Mouse (Mus musculus): ENCODE measurements around the gene Hspb11. TPM values are rescaled to one million over a fixed set of nuclear protein-coding genes. Genes with fewer than 3 reads are reported as not detected.
A peak's percentile ranks its signal among the peaks of the same experiment; 100 is the strongest.

Gene Hspb11
- polyA plus RNA-seq, 1 experiment from 2014 or later = 39.1 TPM

DNA sequence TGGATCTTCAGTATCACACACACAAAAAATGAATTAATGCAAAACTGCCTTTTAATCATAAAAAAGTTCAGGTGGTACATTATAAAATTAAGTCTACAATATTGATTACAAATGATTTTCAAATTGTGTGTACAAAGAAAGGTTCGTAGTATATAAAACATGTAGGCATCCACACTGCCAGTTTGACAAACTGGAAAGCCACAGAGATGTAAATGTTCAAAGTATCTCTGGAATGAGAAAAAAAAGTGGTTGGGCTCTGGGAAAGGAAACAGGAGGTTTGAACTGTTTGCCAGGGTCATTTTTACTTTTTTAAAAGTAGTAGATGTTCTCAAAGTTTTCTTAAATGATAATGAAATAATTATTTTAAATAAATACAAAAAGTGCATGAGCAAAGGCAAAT, 7.4 kb upstream of the Hspb11 start:
- peak overlapping the region; percentile 57; the same call in 1 of the 2 replicates for H3K27ac ChIP-seq (ENCODE audit: low read depth)
- no peaks in the 10 kb centered on the region for H3K27me3 ChIP-seq (replicated peaks; ENCODE audit: control insufficient read depth, insufficient read depth, low read length)
- H3K9me3 ChIP-seq (ENCODE audit: control insufficient read depth, low read length) = no peaks in the 10 kb centered on the region
- no peak overlapping the region for H3K9ac ChIP-seq (ENCODE audit: low read length)
- no peak overlapping the region for H3K4me2 ChIP-seq (ENCODE audit: low read length)
- H3K4me3 ChIP-seq (ENCODE audit: low read depth, low read length) = no peak overlapping the region
- peaks cover 37% of the 10 kb centered on the region for H3K4me1 ChIP-seq (replicated peaks; ENCODE audit: control insufficient read depth, insufficient read depth, low read length)
- H3K36me3 ChIP-seq (ENCODE audit: control insufficient read depth, insufficient read depth, low read length) = peaks cover 32% of the 10 kb centered on the region
- DNase-seq (ENCODE audit: low spot score) (no peak), ATAC-seq (replicated peaks; ENCODE audit: low FRiP score, low TSS enrichment, low read depth) (no peak)
- WGBS = 33% methylated on average over 1 of the region's 1 CpGs

DNA sequence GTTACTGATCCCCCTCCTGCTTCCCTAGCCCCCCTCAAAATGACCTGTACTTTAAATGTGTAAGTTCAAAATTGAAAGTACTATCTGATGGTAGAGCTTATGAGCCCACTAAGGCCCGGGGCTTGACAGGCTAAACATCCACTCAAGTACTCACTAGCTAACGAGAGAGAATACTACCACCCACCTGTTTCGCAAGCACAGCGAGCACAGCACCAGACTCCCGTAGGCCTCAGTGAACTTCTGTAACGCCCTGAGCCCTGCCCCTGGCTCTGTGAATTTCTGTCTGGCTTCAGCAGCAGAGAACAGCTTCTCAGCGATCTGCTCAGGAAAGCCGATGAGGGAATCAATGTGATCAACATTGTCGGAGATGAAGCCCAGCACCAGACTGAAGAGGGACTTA, 6.3 kb upstream of the Hspb11 start:
- 78% methylated on average over 9 of the region's 9 CpGs for WGBS

DNA sequence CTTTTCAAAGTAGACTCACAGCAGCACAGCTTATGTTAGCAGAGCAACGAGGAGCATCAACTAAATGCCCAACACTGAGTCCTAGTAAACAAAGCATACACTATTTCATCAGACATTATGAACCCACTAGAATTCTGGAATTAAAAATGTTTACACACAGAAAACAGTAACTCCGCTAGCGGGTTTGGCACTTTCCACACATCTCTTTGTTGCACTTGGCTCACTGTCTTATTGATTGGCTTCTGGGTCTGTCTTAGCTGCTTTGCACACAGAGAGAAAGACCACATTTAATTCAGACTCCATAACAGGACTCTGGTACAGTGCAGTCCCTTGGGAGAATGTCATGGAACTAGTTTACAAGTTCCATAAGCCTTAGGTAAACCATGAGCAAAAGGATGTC, 5.3 kb upstream of the Hspb11 start:
- Histone ChIP-seq H3K9me3 (ENCODE audit: control insufficient read depth, low read length) (no peaks in the 10 kb centered on the region), H3K36me3 (ENCODE audit: control insufficient read depth, insufficient read depth, low read length) (peaks cover 15% of the 10 kb centered on the region), H3K9ac (ENCODE audit: low read length) (no peak overlapping the region), H3K27me3 (replicated peaks; ENCODE audit: control insufficient read depth, insufficient read depth, low read length) (no peaks in the 10 kb centered on the region), H3K27ac (ENCODE audit: low read depth) (no peak overlapping the region), H3K4me1 (replicated peaks; ENCODE audit: control insufficient read depth, insufficient read depth, low read length) (peaks cover 46% of the 10 kb centered on the region), H3K4me3 (ENCODE audit: low read depth, low read length) (no peak overlapping the region), H3K4me2 (ENCODE audit: low read length) (no peak overlapping the region)
- WGBS = 83% methylated on average over 3 of the region's 3 CpGs
- DNase-seq (ENCODE audit: low spot score) = no peak
- no peak for ATAC-seq (replicated peaks; ENCODE audit: low FRiP score, low TSS enrichment, low read depth)

More for the DNA sequence above, 6.3 kb upstream of the Hspb11 start:
- no peaks in the 10 kb centered on the region for H3K9me3 ChIP-seq (ENCODE audit: control insufficient read depth, low read length)
- H3K4me2 ChIP-seq (ENCODE audit: low read length) = no peak overlapping the region
- no peak for ATAC-seq (replicated peaks; ENCODE audit: low FRiP score, low TSS enrichment, low read depth)
- no peak for DNase-seq (ENCODE audit: low spot score)
- H3K27ac ChIP-seq (ENCODE audit: low read depth) = no peak overlapping the region
- H3K4me1 ChIP-seq (replicated peaks; ENCODE audit: control insufficient read depth, insufficient read depth, low read length) = peaks cover 42% of the 10 kb centered on the region
- peaks cover 22% of the 10 kb centered on the region for H3K36me3 ChIP-seq (ENCODE audit: control insufficient read depth, insufficient read depth, low read length)
- no peak overlapping the region for H3K4me3 ChIP-seq (ENCODE audit: low read depth, low read length)
- no peaks in the 10 kb centered on the region for H3K27me3 ChIP-seq (replicated peaks; ENCODE audit: control insufficient read depth, insufficient read depth, low read length)
- no peak overlapping the region for H3K9ac ChIP-seq (ENCODE audit: low read length)

DNA sequence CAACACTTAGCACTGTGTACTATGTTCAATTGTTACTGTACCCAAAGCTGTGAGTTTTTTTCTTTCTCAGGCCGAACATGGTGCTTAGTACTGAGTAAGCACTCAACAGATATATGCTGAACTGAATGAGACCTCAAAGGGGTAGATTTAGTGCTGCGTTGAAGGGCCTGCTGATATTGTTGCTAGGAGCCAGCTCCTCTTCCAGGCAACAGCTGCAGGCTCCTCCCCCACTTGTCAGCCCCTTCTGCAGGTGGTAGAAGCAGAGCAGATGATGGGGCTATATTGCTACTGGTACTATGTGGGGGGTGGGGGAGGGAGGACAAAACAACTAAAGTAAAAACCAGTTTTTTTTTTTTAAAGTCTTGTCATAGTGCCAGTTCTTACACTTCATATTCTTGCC, 3.9 kb upstream of the Hspb11 start:
- no peaks in the 10 kb centered on the region for H3K27me3 ChIP-seq (replicated peaks; ENCODE audit: control insufficient read depth, insufficient read depth, low read length)
- 42% methylated on average over 2 of the region's 2 CpGs for WGBS
- peaks cover 49% of the 10 kb centered on the region for H3K4me1 ChIP-seq (replicated peaks; ENCODE audit: control insufficient read depth, insufficient read depth, low read length)
- ATAC-seq (replicated peaks; ENCODE audit: low FRiP score, low TSS enrichment, low read depth) = no peak
- no peak overlapping the region for H3K4me2 ChIP-seq (ENCODE audit: low read length)
- no peaks in the 10 kb centered on the region for H3K9me3 ChIP-seq (ENCODE audit: control insufficient read depth, low read length)
- no peak overlapping the region for H3K4me3 ChIP-seq (ENCODE audit: low read depth, low read length)
- H3K27ac ChIP-seq (ENCODE audit: low read depth) = no peak overlapping the region
- peaks cover 7% of the 10 kb centered on the region for H3K36me3 ChIP-seq (ENCODE audit: control insufficient read depth, insufficient read depth, low read length)
- no peak for DNase-seq (ENCODE audit: low spot score)
- no peak overlapping the region for H3K9ac ChIP-seq (ENCODE audit: low read length)

DNA sequence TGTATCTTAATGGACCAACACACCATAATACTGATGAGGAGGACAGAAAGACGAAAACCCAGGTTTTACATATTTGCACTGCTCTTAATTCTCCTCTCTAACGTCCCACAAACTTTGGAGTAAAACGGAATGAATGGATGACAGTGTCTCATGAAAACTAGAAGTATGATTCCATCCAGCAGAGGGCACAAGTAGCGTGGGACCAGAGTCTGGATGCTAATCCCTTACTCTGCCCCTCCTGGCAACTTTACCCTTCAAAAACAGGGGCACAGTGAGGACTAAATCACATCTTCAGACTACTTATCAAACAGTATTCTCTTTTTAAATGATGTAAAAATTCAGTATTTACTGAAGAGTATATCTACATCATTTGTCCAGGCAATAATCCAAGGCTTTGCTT, 2.9 kb upstream of the Hspb11 start:
- no peaks in the 10 kb centered on the region for H3K27me3 ChIP-seq (replicated peaks; ENCODE audit: control insufficient read depth, insufficient read depth, low read length)
- H3K27ac ChIP-seq (ENCODE audit: low read depth) = no peak overlapping the region
- 21% methylated on average over 4 of the region's 4 CpGs for WGBS
- H3K4me2 ChIP-seq (ENCODE audit: low read length) = no peak overlapping the region
- no peaks in the 10 kb centered on the region for H3K9me3 ChIP-seq (ENCODE audit: control insufficient read depth, low read length)
- no peak overlapping the region for H3K9ac ChIP-seq (ENCODE audit: low read length)
- H3K36me3 ChIP-seq (ENCODE audit: control insufficient read depth, insufficient read depth, low read length) = peaks cover 7% of the 10 kb centered on the region
- ATAC-seq (replicated peaks; ENCODE audit: low FRiP score, low TSS enrichment, low read depth) (no peak), DNase-seq (ENCODE audit: low spot score) (no peak)
- peaks cover 41% of the 10 kb centered on the region for H3K4me1 ChIP-seq (replicated peaks; ENCODE audit: control insufficient read depth, insufficient read depth, low read length)
- no peak overlapping the region for H3K4me3 ChIP-seq (ENCODE audit: low read depth, low read length)

DNA sequence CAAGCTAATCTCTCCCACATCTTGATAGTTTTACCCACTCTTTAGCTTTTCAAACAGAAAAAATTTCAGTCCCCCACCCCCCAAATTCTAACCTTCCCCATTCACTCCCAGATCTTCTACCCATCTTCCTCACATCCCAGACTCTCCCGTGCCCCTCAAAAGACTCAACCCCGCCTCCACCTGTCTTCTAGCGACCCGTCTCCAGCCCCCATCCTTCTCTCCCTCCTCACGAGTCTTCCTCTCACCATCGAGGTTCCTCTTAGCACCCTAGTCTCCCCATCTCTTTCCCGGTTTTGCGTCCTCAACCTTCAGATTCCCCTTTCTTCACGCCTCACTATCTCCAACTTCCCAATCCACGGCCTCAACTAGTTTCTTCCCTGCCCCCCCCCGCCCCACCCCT, 871 bp upstream of the Hspb11 start:
- Histone ChIP-seq H3K4me1 (replicated peaks; ENCODE audit: control insufficient read depth, insufficient read depth, low read length) (peaks cover 28% of the 10 kb centered on the region), H3K27ac (ENCODE audit: low read depth) (peak overlapping the region; percentile 67; the same call in 1 of the 2 replicates), H3K4me2 (ENCODE audit: low read length) (peak overlapping the region; percentile 63), H3K27me3 (replicated peaks; ENCODE audit: control insufficient read depth, insufficient read depth, low read length) (no peaks in the 10 kb centered on the region), H3K4me3 (ENCODE audit: low read depth, low read length) (peak overlapping the region; percentile 81), H3K9ac (ENCODE audit: low read length) (peak overlapping the region; percentile 61), H3K9me3 (ENCODE audit: control insufficient read depth, low read length) (no peaks in the 10 kb centered on the region), H3K36me3 (ENCODE audit: control insufficient read depth, insufficient read depth, low read length) (no peaks in the 10 kb centered on the region; the same call in 1 of the 2 replicates)
- DNase-seq (ENCODE audit: low spot score) (no peak), ATAC-seq (replicated peaks; ENCODE audit: low FRiP score, low TSS enrichment, low read depth) (no peak)
- under 1% methylated on average over 11 of the region's 11 CpGs for WGBS

DNA sequence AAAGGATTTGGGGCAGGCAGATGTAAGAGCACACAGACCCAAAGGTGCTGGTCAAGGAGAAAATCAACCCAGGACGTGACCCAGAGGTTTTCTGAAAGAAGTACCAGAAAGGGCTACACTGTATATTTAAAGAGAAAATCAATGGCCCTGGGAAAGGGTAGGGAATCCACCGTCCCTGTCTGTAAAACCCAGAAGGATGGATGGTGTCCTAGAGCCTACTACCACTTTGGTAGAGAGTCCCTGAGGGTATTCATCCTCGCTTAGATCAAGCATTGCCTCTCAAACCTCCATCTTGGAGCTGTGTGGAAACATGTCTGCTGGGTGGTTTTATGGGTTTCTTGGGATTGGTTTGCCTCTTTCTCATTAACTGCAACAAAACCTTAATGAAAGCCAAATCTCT, 1.0 kb downstream of the Hspb11 start:
- DNase-seq (ENCODE audit: low spot score) = peak; percentile 58
- no peak for ATAC-seq (replicated peaks; ENCODE audit: low FRiP score, low TSS enrichment, low read depth)
- H3K27ac ChIP-seq (ENCODE audit: low read depth) = peak overlapping the region; percentile 55; the same call in 1 of the 2 replicates

DNA sequence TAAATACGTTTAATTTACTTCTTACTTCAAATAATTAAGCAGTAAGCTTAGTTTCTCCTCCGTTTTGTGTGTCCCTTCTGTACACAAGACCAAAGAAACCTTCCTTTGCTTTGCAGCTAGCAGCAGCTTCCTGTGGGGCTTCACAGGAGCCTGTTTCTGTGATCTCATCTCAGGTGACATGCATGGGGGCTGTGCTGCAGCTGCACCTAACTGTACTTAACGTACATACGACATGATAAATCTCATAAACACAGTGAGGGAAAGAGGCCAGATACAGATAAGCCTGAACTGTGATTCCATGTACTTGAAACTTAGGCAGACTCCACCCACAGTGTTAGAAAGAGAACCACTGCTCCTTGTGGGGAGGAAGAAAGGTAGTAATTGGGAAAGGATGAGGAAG, 6.6 kb downstream of the Hspb11 start:
- DNase-seq (ENCODE audit: low spot score) = no peak
- no peaks in the 10 kb centered on the region for H3K27me3 ChIP-seq (replicated peaks; ENCODE audit: control insufficient read depth, insufficient read depth, low read length)
- H3K9me3 ChIP-seq (ENCODE audit: control insufficient read depth, low read length) = peaks cover 3% of the 10 kb centered on the region; the same call in 1 of the 2 replicates
- no peak overlapping the region for H3K9ac ChIP-seq (ENCODE audit: low read length)
- no peak overlapping the region for H3K27ac ChIP-seq (ENCODE audit: low read depth)
- WGBS = 45% methylated on average over 4 of the region's 4 CpGs
- no peaks in the 10 kb centered on the region for H3K4me1 ChIP-seq (replicated peaks; ENCODE audit: control insufficient read depth, insufficient read depth, low read length)
- H3K36me3 ChIP-seq (ENCODE audit: control insufficient read depth, insufficient read depth, low read length) = no peaks in the 10 kb centered on the region
- no peak for ATAC-seq (replicated peaks; ENCODE audit: low FRiP score, low TSS enrichment, low read depth)
- H3K4me2 ChIP-seq (ENCODE audit: low read length) = no peak overlapping the region
- H3K4me3 ChIP-seq (ENCODE audit: low read depth, low read length) = no peak overlapping the region

More for the DNA sequence above, 1.0 kb downstream of the Hspb11 start:
- H3K36me3 ChIP-seq (ENCODE audit: control insufficient read depth, insufficient read depth, low read length) = no peaks in the 10 kb centered on the region
- H3K27me3 ChIP-seq (replicated peaks; ENCODE audit: control insufficient read depth, insufficient read depth, low read length) = no peaks in the 10 kb centered on the region
- peak overlapping the region; percentile 46 for H3K4me2 ChIP-seq (ENCODE audit: low read length)
- peaks cover 19% of the 10 kb centered on the region for H3K4me1 ChIP-seq (replicated peaks; ENCODE audit: control insufficient read depth, insufficient read depth, low read length)
- WGBS = 17% methylated on average over 3 of the region's 3 CpGs
- H3K9me3 ChIP-seq (ENCODE audit: control insufficient read depth, low read length) = no peaks in the 10 kb centered on the region
- peak overlapping the region; percentile 86 for H3K9ac ChIP-seq (ENCODE audit: low read length)
- peak overlapping the region; percentile 81 for H3K4me3 ChIP-seq (ENCODE audit: low read depth, low read length)

DNA sequence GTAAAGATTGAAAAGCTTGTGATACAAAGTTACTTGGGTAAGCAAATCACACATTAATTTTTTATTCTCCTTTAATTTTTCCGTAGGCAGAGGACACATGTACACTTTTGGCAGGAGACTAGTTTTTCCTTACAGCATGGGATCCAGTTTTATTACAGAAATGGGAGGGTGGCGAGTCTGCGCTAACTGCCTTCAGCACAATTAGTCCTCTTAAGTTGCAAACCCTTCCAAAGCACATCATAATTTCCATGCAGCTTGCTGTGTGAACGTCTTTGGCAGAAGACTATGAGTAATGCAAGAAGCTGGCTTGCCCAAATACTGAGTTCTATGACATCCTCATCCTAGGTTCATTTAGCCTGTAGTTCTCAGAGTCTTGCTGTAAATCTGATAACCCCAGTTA, 20.3 kb downstream of the Hspb11 start:
- H3K27me3 ChIP-seq (replicated peaks; ENCODE audit: control insufficient read depth, insufficient read depth, low read length) = no peaks in the 10 kb centered on the region
- no peak overlapping the region for H3K4me3 ChIP-seq (ENCODE audit: low read depth, low read length)
- H3K27ac ChIP-seq (ENCODE audit: low read depth) = no peak overlapping the region
- H3K9me3 ChIP-seq (ENCODE audit: control insufficient read depth, low read length) = no peaks in the 10 kb centered on the region
- no peak for DNase-seq (ENCODE audit: low spot score)
- ATAC-seq (replicated peaks; ENCODE audit: low FRiP score, low TSS enrichment, low read depth) = no peak
- no peak overlapping the region for H3K9ac ChIP-seq (ENCODE audit: low read length)
- H3K36me3 ChIP-seq (ENCODE audit: control insufficient read depth, insufficient read depth, low read length) = peaks cover 16% of the 10 kb centered on the region; the same call in 1 of the 2 replicates
- no peak overlapping the region for H3K4me2 ChIP-seq (ENCODE audit: low read length)
- no peaks in the 10 kb centered on the region for H3K4me1 ChIP-seq (replicated peaks; ENCODE audit: control insufficient read depth, insufficient read depth, low read length)
- 78% methylated on average over 4 of the region's 4 CpGs for WGBS

Data from intestine, embryonic 14.5 days (tissue).